Mouse (Mus musculus): ENCODE measurements at regions not wholly inside any gene's neighbourhood (a gene's known extent, or its start where the extent isn't known, plus 50 kb on each side); places are given as distances from the start of the nearest gene placed in this dataset.

DNA sequence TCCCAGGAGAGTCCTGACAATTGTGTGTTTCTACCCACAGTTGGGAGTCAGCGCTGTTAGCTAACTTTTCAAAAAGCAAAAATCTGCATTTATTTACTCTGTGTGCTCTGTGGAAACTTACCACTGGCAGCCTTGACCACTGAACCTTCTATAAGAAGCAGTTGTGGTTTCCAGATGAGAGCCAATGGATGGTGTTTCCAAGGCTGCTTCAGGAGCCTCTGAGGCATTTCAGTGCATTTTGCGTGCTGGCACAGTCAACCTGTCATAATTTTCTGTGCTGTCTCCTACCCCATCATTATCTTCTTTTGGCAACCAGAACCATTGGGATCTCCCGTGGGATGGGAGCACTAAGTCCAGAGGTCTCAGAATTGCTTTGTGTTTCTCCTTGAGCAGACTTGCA lies 60.3 kb downstream of the 4930544G11Rik start:
- no peak overlapping the region for H3K4me2 ChIP-seq
- no peak overlapping the region for H3K9ac ChIP-seq
- ATAC-seq (ENCODE audit: insufficient read depth) (no peak), DNase-seq (no peak)
- no peaks in the 10 kb centered on the region for H3K36me3 ChIP-seq (ENCODE audit: insufficient read depth)
- no peaks in the 10 kb centered on the region for H3K27me3 ChIP-seq (ENCODE audit: insufficient read depth, low read length)
- no peaks in the 10 kb centered on the region for H3K9me3 ChIP-seq (ENCODE audit: low read depth, low read length)
- H3K4me1 ChIP-seq (ENCODE audit: insufficient read depth), result no peaks in the 10 kb centered on the region
- no peak overlapping the region for H3K4me3 ChIP-seq (ENCODE audit: low read depth, low read length)
- WGBS, result 91% methylated on average over 3 of the region's 3 CpGs
- no peak for TF ChIP-seq CTCF (IDR thresholded peaks at IDR 0.05; ENCODE audit: low read depth)
- no peak overlapping the region for H3K27ac ChIP-seq (ENCODE audit: low read depth)

DNA sequence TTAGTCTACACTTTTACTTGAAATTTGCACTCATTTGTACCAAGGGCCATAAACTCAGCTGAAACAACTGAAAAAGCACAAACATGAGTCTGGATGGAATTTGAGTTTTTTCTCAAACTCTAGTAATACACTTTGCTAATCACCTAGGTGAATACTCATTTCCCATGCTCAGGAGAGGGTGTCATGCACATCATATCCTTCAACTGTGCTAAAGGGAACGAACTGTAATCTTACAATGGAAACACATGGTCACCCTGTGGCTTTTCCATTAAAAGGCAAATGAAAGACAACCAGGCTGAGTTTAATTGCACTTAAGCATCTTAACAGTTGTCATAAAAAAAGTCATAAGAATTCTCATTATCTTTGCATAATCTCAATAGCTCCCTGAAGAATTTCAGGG lies 71.1 kb downstream of the 4930544G11Rik start:
- 63% methylated on average over 1 of the region's 1 CpGs for WGBS
- DNase-seq, result no peak
- TF ChIP-seq CTCF (IDR thresholded peaks at IDR 0.05; ENCODE audit: low read depth), result no peak
- no peaks in the 10 kb centered on the region for H3K36me3 ChIP-seq (ENCODE audit: insufficient read depth)
- no peaks in the 10 kb centered on the region for H3K9me3 ChIP-seq (ENCODE audit: low read depth, low read length)
- no peak overlapping the region for H3K27ac ChIP-seq (ENCODE audit: low read depth)
- no peak overlapping the region for H3K4me3 ChIP-seq (ENCODE audit: low read depth, low read length)
- H3K9ac ChIP-seq, result no peak overlapping the region
- no peak overlapping the region for H3K4me2 ChIP-seq
- no peaks in the 10 kb centered on the region for H3K4me1 ChIP-seq (ENCODE audit: insufficient read depth)
- ATAC-seq (ENCODE audit: insufficient read depth), result no peak
- H3K27me3 ChIP-seq (ENCODE audit: insufficient read depth, low read length), result no peaks in the 10 kb centered on the region

DNA sequence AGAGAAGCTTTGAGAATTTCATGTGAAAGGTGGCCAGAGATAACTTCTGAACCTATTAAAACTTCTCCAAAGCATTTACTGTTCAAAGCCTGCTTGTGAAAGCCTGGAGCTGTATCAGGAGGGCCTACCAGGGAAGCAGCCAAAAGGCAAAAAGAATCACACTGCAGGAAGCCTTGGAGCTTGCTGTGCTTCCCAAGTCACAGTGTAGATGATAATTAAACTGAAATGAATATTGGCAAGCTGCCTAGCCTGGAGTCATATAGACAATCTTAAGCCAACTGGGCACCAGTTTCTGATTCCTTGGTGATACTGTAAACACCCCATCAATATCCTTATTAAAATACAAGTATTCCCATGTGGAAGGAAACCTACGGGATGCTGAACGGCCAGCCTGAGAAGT lies 84.4 kb downstream of the 4930544G11Rik start:
- no peak overlapping the region for H3K4me2 ChIP-seq
- peak; percentile 56 for DNase-seq
- no peak for ATAC-seq (ENCODE audit: insufficient read depth)
- H3K36me3 ChIP-seq (ENCODE audit: insufficient read depth), result no peaks in the 10 kb centered on the region
- no peak overlapping the region for H3K27ac ChIP-seq (ENCODE audit: low read depth)
- H3K9me3 ChIP-seq (ENCODE audit: low read depth, low read length), result no peaks in the 10 kb centered on the region
- H3K4me3 ChIP-seq (ENCODE audit: low read depth, low read length), result no peak overlapping the region
- H3K27me3 ChIP-seq (ENCODE audit: insufficient read depth, low read length), result no peaks in the 10 kb centered on the region
- H3K9ac ChIP-seq, result no peak overlapping the region
- H3K4me1 ChIP-seq (ENCODE audit: insufficient read depth), result no peaks in the 10 kb centered on the region
- 65% methylated on average over 2 of the region's 2 CpGs for WGBS
- TF ChIP-seq CTCF (IDR thresholded peaks at IDR 0.05; ENCODE audit: low read depth), result no peak

DNA sequence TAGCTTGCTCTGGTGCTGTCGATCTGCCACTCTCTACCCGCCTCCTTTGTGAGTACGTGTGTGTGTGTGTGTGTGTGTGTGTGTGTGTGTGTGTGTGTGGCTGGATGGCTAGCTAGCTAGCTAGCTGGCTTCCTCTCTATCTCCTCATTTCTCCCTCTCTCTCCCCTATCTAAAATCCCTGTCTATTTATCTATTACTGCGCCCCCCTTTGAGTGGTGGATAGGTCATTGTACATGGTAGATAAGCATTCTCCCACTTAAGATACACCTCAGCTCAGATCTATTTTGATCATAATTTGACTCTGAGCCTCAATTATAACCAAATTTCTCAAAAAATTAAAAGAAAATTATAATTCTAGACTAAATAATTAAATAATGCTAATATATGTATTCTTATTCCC lies 99.4 kb downstream of the 4930544G11Rik start:
- no peaks in the 10 kb centered on the region for H3K9me3 ChIP-seq (ENCODE audit: low read depth, low read length)
- no peaks in the 10 kb centered on the region for H3K4me1 ChIP-seq (ENCODE audit: insufficient read depth)
- no peak for TF ChIP-seq CTCF (IDR thresholded peaks at IDR 0.05; ENCODE audit: low read depth)
- H3K36me3 ChIP-seq (ENCODE audit: insufficient read depth), result no peaks in the 10 kb centered on the region
- ATAC-seq (ENCODE audit: insufficient read depth), result no peak
- no peak overlapping the region for H3K4me3 ChIP-seq (ENCODE audit: low read depth, low read length)
- 59% methylated on average over 4 of the region's 4 CpGs for WGBS
- no peak for DNase-seq
- no peak overlapping the region for H3K27ac ChIP-seq (ENCODE audit: low read depth)
- no peak overlapping the region for H3K9ac ChIP-seq
- no peaks in the 10 kb centered on the region for H3K27me3 ChIP-seq (ENCODE audit: insufficient read depth, low read length)
- no peak overlapping the region for H3K4me2 ChIP-seq

DNA sequence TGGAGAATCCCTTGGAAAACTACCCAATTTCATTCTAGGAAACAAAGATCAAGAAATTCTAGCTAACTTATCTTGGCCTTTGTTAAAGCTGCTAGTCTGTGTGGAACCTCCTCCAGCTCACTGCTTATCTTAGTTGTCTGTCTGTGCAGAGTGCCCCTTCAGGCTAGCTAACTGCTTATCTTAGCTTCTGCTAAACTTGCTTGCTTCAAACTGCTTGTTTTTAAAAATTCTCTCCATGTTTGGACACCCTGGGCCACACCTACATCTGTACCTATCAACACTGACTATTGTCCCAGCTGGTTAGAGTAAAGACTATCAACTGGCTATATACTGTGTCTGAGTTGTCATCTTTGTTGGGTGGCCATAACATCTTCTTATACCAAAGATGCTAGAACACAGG lies 100.0 kb downstream of the 4930544G11Rik start:
- Histone ChIP-seq H3K4me1 (ENCODE audit: insufficient read depth) (no peaks in the 10 kb centered on the region), H3K36me3 (ENCODE audit: insufficient read depth) (no peaks in the 10 kb centered on the region), H3K4me3 (ENCODE audit: low read depth, low read length) (no peak overlapping the region), H3K9ac (no peak overlapping the region), H3K9me3 (ENCODE audit: low read depth, low read length) (no peaks in the 10 kb centered on the region), H3K27me3 (ENCODE audit: insufficient read depth, low read length) (no peaks in the 10 kb centered on the region), H3K4me2 (no peak overlapping the region), H3K27ac (ENCODE audit: low read depth) (no peak overlapping the region)
- no peak for TF ChIP-seq CTCF (IDR thresholded peaks at IDR 0.05; ENCODE audit: low read depth)
- DNase-seq, result no peak
- no peak for ATAC-seq (ENCODE audit: insufficient read depth)

DNA sequence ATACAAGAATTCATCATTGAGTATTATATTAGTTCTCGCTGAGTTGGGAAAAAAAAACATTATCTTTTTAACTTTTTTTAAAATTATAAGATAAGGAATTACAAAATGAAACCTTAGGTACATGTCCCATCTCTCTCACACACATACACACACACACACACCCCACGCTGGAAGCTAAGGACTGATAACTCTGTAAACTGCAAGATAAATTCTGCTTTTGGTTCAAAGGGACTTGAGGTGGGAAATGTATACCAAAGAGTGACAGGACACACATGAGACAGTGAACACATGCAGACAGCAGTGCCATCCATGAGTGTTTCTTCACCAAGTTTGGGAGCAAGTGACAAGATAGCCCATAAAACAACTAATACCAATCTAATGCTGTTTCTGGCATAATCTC lies 100.8 kb downstream of the 4930544G11Rik start:
- Histone ChIP-seq H3K4me1 (ENCODE audit: insufficient read depth) (no peaks in the 10 kb centered on the region), H3K27ac (ENCODE audit: low read depth) (no peak overlapping the region), H3K27me3 (ENCODE audit: insufficient read depth, low read length) (no peaks in the 10 kb centered on the region), H3K36me3 (ENCODE audit: insufficient read depth) (no peaks in the 10 kb centered on the region), H3K9me3 (ENCODE audit: low read depth, low read length) (no peaks in the 10 kb centered on the region), H3K4me2 (no peak overlapping the region), H3K9ac (no peak overlapping the region), H3K4me3 (ENCODE audit: low read depth, low read length) (no peak overlapping the region)
- no peak for ATAC-seq (ENCODE audit: insufficient read depth)
- WGBS, result 48% methylated on average over 2 of the region's 2 CpGs
- DNase-seq, result no peak
- TF ChIP-seq CTCF (IDR thresholded peaks at IDR 0.05; ENCODE audit: low read depth), result no peak

DNA sequence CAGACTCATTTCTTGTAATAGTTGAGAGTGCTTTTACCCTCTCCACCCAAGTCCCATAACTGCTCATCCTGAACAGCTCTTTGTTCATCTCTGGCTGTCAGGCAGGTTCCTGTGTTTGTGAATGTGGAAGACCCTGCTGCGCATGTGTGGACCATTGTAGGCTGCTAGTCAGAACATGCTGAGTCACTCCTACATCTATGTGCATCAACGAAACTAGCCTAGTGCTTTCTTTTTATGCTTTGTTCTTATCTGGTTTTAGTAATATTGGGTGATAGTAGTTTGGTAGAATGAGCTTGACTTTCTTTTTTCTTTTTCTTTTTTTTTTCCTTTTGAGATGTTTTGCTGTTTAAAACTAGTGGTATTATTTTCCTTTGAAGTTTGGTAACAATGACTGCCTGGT lies 116.5 kb downstream of the 4930544G11Rik start:
- no peak for ATAC-seq (ENCODE audit: insufficient read depth)

DNA sequence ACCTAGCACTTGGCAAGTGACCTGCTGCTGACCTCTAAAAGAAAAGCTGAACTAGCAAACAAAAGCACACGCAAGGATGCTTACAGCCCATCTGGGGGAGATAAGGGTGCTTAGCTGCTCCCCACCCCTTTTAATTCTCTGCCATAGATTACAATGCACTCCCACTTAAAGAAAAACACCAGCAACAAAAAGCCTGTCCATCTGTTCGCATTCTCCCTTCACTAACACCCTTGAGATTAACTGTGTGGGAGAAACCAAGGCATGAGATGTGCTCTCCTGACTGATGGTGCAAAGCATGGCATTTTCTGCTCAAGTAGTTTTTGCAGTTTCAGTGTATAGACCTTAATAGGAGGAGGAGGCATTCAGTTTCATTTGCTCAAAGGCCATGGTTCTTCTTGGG lies 125.0 kb downstream of the 4930544G11Rik start:
- 30% methylated on average over 2 of the region's 2 CpGs for WGBS
- Histone ChIP-seq H3K36me3 (ENCODE audit: insufficient read depth) (no peaks in the 10 kb centered on the region), H3K4me2 (no peak overlapping the region), H3K27me3 (ENCODE audit: insufficient read depth, low read length) (no peaks in the 10 kb centered on the region), H3K4me3 (ENCODE audit: low read depth, low read length) (no peak overlapping the region), H3K4me1 (ENCODE audit: insufficient read depth) (0 out of 2 replicates have a peak, but pooled peaks cover 2% of the 10 kb centered on the region), H3K27ac (ENCODE audit: low read depth) (no peak overlapping the region), H3K9ac (no peak overlapping the region), H3K9me3 (ENCODE audit: low read depth, low read length) (no peaks in the 10 kb centered on the region)
- no peak for DNase-seq
- no peak for ATAC-seq (ENCODE audit: insufficient read depth)
- no peak for TF ChIP-seq CTCF (IDR thresholded peaks at IDR 0.05; ENCODE audit: low read depth)

More for the DNA sequence above, 116.5 kb downstream of the 4930544G11Rik start:
- no peak overlapping the region for H3K27ac ChIP-seq (ENCODE audit: low read depth)
- H3K4me1 ChIP-seq (ENCODE audit: insufficient read depth), result no peaks in the 10 kb centered on the region
- H3K27me3 ChIP-seq (ENCODE audit: insufficient read depth, low read length), result no peaks in the 10 kb centered on the region
- no peak for DNase-seq
- no peaks in the 10 kb centered on the region for H3K36me3 ChIP-seq (ENCODE audit: insufficient read depth)
- H3K9me3 ChIP-seq (ENCODE audit: low read depth, low read length), result no peaks in the 10 kb centered on the region
- no peak overlapping the region for H3K4me3 ChIP-seq (ENCODE audit: low read depth, low read length)
- WGBS, result 71% methylated on average over 2 of the region's 2 CpGs
- H3K4me2 ChIP-seq, result no peak overlapping the region
- no peak for TF ChIP-seq CTCF (IDR thresholded peaks at IDR 0.05; ENCODE audit: low read depth)
- no peak overlapping the region for H3K9ac ChIP-seq
